Mouse (Mus musculus) E14TG2a.4 (cell line): ENCODE measurements at regions not wholly inside any gene's neighbourhood (a gene's known extent, or its start where the extent isn't known, plus 50 kb on each side); places are given as distances from the start of the nearest gene placed in this dataset.

Source experiments
- CTCF ChIP-seq: conservative IDR thresholded peaks from 2 replicates; pipeline ENCODE4 v1.5.1; 2014; ENCODE audit warnings: low read length
- POU5F1 ChIP-seq: IDR thresholded peaks from 2 replicates; pipeline ENCODE4 v1.6.1; 2014; ENCODE audit warnings: low read length, borderline replicate concordance

DNA sequence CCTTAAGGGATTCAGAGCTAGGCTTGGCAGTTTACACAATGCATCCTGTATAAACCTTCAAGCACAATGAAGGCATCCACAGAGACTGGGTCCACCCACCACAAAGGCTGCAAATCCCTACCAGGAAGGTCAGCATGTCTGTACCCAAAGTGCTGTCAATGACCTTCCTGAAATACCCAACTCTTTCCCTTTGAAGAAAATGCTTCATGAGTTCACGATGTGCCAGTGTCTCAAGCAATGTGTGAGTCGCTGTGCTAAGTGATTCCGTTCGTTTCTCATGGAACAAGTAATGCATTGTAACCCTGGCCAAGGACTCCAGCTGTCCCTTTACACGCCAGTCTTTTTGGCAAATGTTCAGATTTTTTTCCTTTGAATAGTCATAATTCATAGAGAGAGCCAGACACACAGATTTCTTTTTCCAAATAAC is 305.4 kb upstream of the Xrcc4 start:
- TF ChIP-seq CTCF (no peak), POU5F1 (no peak)
